Mouse (Mus musculus): Measurements from ENCODE around the gene Fem1a.

DNA sequence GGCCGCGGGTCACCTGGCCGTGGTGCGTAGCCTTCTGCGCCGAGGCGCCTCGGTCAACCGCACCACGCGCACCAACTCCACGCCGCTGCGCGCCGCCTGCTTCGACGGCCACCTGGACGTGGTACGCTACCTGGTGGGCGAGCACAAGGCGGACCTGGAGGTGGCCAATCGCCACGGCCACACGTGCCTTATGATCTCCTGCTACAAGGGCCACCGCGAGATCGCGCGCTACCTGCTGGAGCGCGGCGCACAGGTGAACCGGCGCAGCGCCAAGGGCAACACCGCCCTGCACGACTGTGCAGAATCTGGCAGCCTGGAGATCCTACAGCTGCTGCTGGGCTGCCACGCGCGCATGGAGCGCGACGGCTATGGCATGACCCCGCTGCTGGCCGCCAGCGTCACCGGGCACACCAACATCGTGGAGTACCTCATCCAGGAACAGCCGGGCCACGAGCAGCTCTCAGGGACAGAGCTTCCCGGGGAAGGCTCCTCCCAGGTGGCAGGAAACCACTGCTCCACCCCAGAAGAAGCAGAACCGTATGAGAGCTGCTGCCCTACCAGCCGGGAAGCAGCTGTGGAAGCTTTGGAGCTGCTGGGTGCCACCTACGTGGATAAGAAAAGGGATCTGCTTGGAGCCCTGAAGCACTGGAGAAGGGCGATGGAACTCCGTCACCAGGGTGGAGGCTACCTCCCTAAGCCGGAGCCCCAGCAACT, 728 bp downstream of the Fem1a start:
- no peak for TF ChIP-seq CTCF (IDR thresholded peaks at IDR 0.05; ENCODE audit: borderline replicate concordance, insufficient read depth, low read depth, low read length)
- no peak for TF ChIP-seq POLR2A (IDR thresholded peaks at IDR 0.05; ENCODE audit: borderline replicate concordance, insufficient read depth, low read length)
